Mouse (Mus musculus): ENCODE results near the gene Larp6. TPM values are rescaled to one million over a fixed set of nuclear protein-coding genes. Genes with fewer than 3 reads are reported as not detected.

Gene Larp6
- polyA plus RNA-seq, 1 experiment, result not detected

GRCm38 (mm10) chr9:60674780-60675179 is 38.0 kb upstream of the Larp6 start:
- Histone ChIP-seq H3K4me1 (ENCODE audit: control insufficient read depth, insufficient read depth, low read length) (no peaks in the 10 kb centered on the region), H3K27me3 (ENCODE audit: control insufficient read depth, insufficient read depth, low read length, poor library complexity, severe bottlenecking) (no peaks in the 10 kb centered on the region), H3K9ac (ENCODE audit: low read depth, poor library complexity, severe bottlenecking) (no peak overlapping the region), H3K4me3 (ENCODE audit: low read depth, low read length) (no peak overlapping the region), H3K9me3 (replicated peaks; ENCODE audit: control insufficient read depth, insufficient read depth, low read length, poor library complexity, severe bottlenecking) (no peaks in the 10 kb centered on the region), H3K27ac (ENCODE audit: insufficient read depth, low read length) (no peak overlapping the region), H3K36me3 (ENCODE audit: control insufficient read depth, insufficient read depth, low read length, poor library complexity, severe bottlenecking) (no peaks in the 10 kb centered on the region)
- TF ChIP-seq CTCF (IDR thresholded peaks at IDR 0.05; ENCODE audit: low read depth, low read length) (peak; percentile 30), EP300 (IDR thresholded peaks at IDR 0.05; ENCODE audit: insufficient read depth, low read depth, low read length) (no peak), POLR2A (IDR thresholded peaks at IDR 0.05; ENCODE audit: insufficient read depth, low read length) (no peak)

GRCm38 (mm10) chr9:60676429-60676828 is 36.4 kb upstream of the Larp6 start:
- Histone ChIP-seq H3K36me3 (ENCODE audit: control insufficient read depth, insufficient read depth, low read length, poor library complexity, severe bottlenecking) (no peaks in the 10 kb centered on the region), H3K4me1 (ENCODE audit: control insufficient read depth, insufficient read depth, low read length) (no peaks in the 10 kb centered on the region), H3K9me3 (replicated peaks; ENCODE audit: control insufficient read depth, insufficient read depth, low read length, poor library complexity, severe bottlenecking) (no peaks in the 10 kb centered on the region), H3K27ac (ENCODE audit: insufficient read depth, low read length) (no peak overlapping the region), H3K27me3 (ENCODE audit: control insufficient read depth, insufficient read depth, low read length, poor library complexity, severe bottlenecking) (no peaks in the 10 kb centered on the region), H3K9ac (ENCODE audit: low read depth, poor library complexity, severe bottlenecking) (no peak overlapping the region), H3K4me3 (ENCODE audit: low read depth, low read length) (no peak overlapping the region)
- TF ChIP-seq EP300 (IDR thresholded peaks at IDR 0.05; ENCODE audit: insufficient read depth, low read depth, low read length), result no peak
- TF ChIP-seq POLR2A (IDR thresholded peaks at IDR 0.05; ENCODE audit: insufficient read depth, low read length), result no peak
- no peak for TF ChIP-seq CTCF (IDR thresholded peaks at IDR 0.05; ENCODE audit: low read depth, low read length)

- no peaks in the 10 kb centered on the region for H3K27me3 ChIP-seq (ENCODE audit: control insufficient read depth, insufficient read depth, low read length, poor library complexity, severe bottlenecking)
- H3K27ac ChIP-seq (ENCODE audit: insufficient read depth, low read length), result no peak overlapping the region
- H3K36me3 ChIP-seq (ENCODE audit: control insufficient read depth, insufficient read depth, low read length, poor library complexity, severe bottlenecking), result no peaks in the 10 kb centered on the region
- TF ChIP-seq POLR2A (IDR thresholded peaks at IDR 0.05; ENCODE audit: insufficient read depth, low read length) (no peak), CTCF (IDR thresholded peaks at IDR 0.05; ENCODE audit: low read depth, low read length) (no peak)
- no peak overlapping the region for H3K9ac ChIP-seq (ENCODE audit: low read depth, poor library complexity, severe bottlenecking)
- H3K9me3 ChIP-seq (replicated peaks; ENCODE audit: control insufficient read depth, insufficient read depth, low read length, poor library complexity, severe bottlenecking), result no peaks in the 10 kb centered on the region
- no peaks in the 10 kb centered on the region for H3K4me1 ChIP-seq (ENCODE audit: control insufficient read depth, insufficient read depth, low read length)
- no peak overlapping the region for H3K4me3 ChIP-seq (ENCODE audit: low read depth, low read length)
These were observed 33.9 kb upstream of the Larp6 start for GRCm38 (mm10) chr9:60678913-60679312.

GRCm38 (mm10) chr9:60681005-60681404 is 31.8 kb upstream of the Larp6 start:
- Histone ChIP-seq H3K9ac (ENCODE audit: low read depth, poor library complexity, severe bottlenecking) (no peak overlapping the region), H3K4me1 (ENCODE audit: control insufficient read depth, insufficient read depth, low read length) (no peaks in the 10 kb centered on the region), H3K9me3 (replicated peaks; ENCODE audit: control insufficient read depth, insufficient read depth, low read length, poor library complexity, severe bottlenecking) (no peaks in the 10 kb centered on the region), H3K27ac (ENCODE audit: insufficient read depth, low read length) (no peak overlapping the region), H3K4me3 (ENCODE audit: low read depth, low read length) (no peak overlapping the region), H3K27me3 (ENCODE audit: control insufficient read depth, insufficient read depth, low read length, poor library complexity, severe bottlenecking) (no peaks in the 10 kb centered on the region), H3K36me3 (ENCODE audit: control insufficient read depth, insufficient read depth, low read length, poor library complexity, severe bottlenecking) (no peaks in the 10 kb centered on the region)
- TF ChIP-seq POLR2A (IDR thresholded peaks at IDR 0.05; ENCODE audit: insufficient read depth, low read length) (no peak), CTCF (IDR thresholded peaks at IDR 0.05; ENCODE audit: low read depth, low read length) (peak; percentile 27)

- Histone ChIP-seq H3K9ac (ENCODE audit: low read depth, poor library complexity, severe bottlenecking) (no peak overlapping the region), H3K36me3 (ENCODE audit: control insufficient read depth, insufficient read depth, low read length, poor library complexity, severe bottlenecking) (no peaks in the 10 kb centered on the region), H3K4me3 (ENCODE audit: low read depth, low read length) (no peak overlapping the region), H3K27ac (ENCODE audit: insufficient read depth, low read length) (no peak overlapping the region), H3K9me3 (replicated peaks; ENCODE audit: control insufficient read depth, insufficient read depth, low read length, poor library complexity, severe bottlenecking) (no peaks in the 10 kb centered on the region), H3K4me1 (ENCODE audit: control insufficient read depth, insufficient read depth, low read length) (no peaks in the 10 kb centered on the region), H3K27me3 (ENCODE audit: control insufficient read depth, insufficient read depth, low read length, poor library complexity, severe bottlenecking) (no peaks in the 10 kb centered on the region)
- TF ChIP-seq CTCF (IDR thresholded peaks at IDR 0.05; ENCODE audit: low read depth, low read length), result no peak
- TF ChIP-seq EP300 (IDR thresholded peaks at IDR 0.05; ENCODE audit: insufficient read depth, low read depth, low read length), result no peak
- no peak for TF ChIP-seq POLR2A (IDR thresholded peaks at IDR 0.05; ENCODE audit: insufficient read depth, low read length)
These were observed 30.0 kb upstream of the Larp6 start for GRCm38 (mm10) chr9:60682753-60683152.

GRCm38 (mm10) chr9:60687415-60687814 is 25.4 kb upstream of the Larp6 start:
- H3K4me1 ChIP-seq (ENCODE audit: control insufficient read depth, insufficient read depth, low read length), result no peaks in the 10 kb centered on the region
- H3K4me3 ChIP-seq (ENCODE audit: low read depth, low read length), result peak overlapping the region; percentile 84
- H3K27ac ChIP-seq (ENCODE audit: insufficient read depth, low read length), result no peak overlapping the region

More at GRCm38 (mm10) chr9:60687415-60687814, 25.4 kb upstream of the Larp6 start:
- Histone ChIP-seq H3K27me3 (ENCODE audit: control insufficient read depth, insufficient read depth, low read length, poor library complexity, severe bottlenecking) (no peaks in the 10 kb centered on the region), H3K9me3 (replicated peaks; ENCODE audit: control insufficient read depth, insufficient read depth, low read length, poor library complexity, severe bottlenecking) (no peaks in the 10 kb centered on the region), H3K9ac (ENCODE audit: low read depth, poor library complexity, severe bottlenecking) (no peak overlapping the region), H3K36me3 (ENCODE audit: control insufficient read depth, insufficient read depth, low read length, poor library complexity, severe bottlenecking) (no peaks in the 10 kb centered on the region)
- TF ChIP-seq CTCF (IDR thresholded peaks at IDR 0.05; ENCODE audit: low read depth, low read length), result no peak
- TF ChIP-seq POLR2A (IDR thresholded peaks at IDR 0.05; ENCODE audit: insufficient read depth, low read length), result no peak
- no peak for TF ChIP-seq EP300 (IDR thresholded peaks at IDR 0.05; ENCODE audit: insufficient read depth, low read depth, low read length)
